Mouse (Mus musculus): ENCODE results near the gene 4930595D18Rik. TPM values are rescaled to one million over a fixed set of nuclear protein-coding genes. Genes with fewer than 3 reads are reported as not detected.

4930595D18Rik gene
- polyA plus RNA-seq, 1 experiment from 2014 or later = not detected

DNA sequence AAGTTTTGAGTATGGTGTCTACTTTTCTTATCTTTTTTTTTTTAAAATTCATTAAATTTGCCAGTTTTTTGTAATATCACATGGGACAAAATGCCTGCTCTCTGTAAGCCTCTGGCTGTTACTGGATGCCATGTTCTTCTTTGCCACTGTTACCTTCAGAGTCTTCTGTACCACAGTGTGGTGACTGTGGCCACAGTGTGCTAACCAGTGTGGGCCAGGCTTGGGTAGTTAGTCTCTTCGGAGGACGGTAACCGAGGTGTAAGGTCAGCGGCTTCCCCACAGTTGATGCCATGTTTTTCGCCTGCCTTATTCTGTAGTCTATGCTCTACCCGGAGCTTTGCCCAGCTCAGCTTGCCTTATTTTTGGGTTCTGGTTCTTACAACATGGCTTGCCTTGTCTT, 1.9 kb downstream of the 4930595D18Rik start:
- Histone ChIP-seq H3K36me3 (ENCODE audit: control insufficient read depth, insufficient read depth, low read length) (no peaks in the 10 kb centered on the region), H3K4me3 (ENCODE audit: low read length) (no peak overlapping the region), H3K9ac (ENCODE audit: low read depth, low read length) (no peak overlapping the region), H3K4me2 (replicated peaks; ENCODE audit: low read depth, low read length) (no peak overlapping the region), H3K27me3 (ENCODE audit: control insufficient read depth, insufficient read depth, low read length) (no peaks in the 10 kb centered on the region), H3K9me3 (ENCODE audit: control insufficient read depth, low read length) (no peaks in the 10 kb centered on the region), H3K4me1 (ENCODE audit: control insufficient read depth, insufficient read depth, low read length) (no peaks in the 10 kb centered on the region), H3K27ac (ENCODE audit: low read depth, low read length) (no peak overlapping the region)
- no peak for ATAC-seq (ENCODE audit: low FRiP score, low TSS enrichment)
- WGBS = 93% methylated on average over 6 of the region's 6 CpGs

DNA sequence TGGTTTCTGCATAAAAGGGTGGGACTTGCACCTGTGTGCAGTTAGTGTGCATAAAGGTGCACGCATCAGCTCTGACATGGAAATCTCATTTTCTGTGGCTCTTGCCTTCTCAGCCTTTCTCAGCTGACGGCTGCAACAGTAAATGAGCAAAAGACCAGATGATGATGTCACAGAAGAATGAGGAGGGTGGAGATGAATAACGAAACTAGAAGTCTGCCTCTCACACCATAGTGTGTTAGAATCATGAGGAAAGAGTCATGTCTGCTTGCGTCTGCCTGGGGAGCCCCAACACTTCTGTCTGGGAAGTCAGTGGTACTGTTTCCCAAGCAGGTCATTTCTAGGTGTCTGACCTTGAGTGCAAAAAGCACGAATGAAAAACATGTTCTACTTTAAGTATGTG, 2.4 kb downstream of the 4930595D18Rik start:
- Histone ChIP-seq H3K27me3 (ENCODE audit: control insufficient read depth, insufficient read depth, low read length) (no peaks in the 10 kb centered on the region), H3K4me3 (ENCODE audit: low read length) (no peak overlapping the region), H3K4me2 (replicated peaks; ENCODE audit: low read depth, low read length) (no peak overlapping the region), H3K36me3 (ENCODE audit: control insufficient read depth, insufficient read depth, low read length) (no peaks in the 10 kb centered on the region), H3K9me3 (ENCODE audit: control insufficient read depth, low read length) (no peaks in the 10 kb centered on the region), H3K9ac (ENCODE audit: low read depth, low read length) (no peak overlapping the region), H3K27ac (ENCODE audit: low read depth, low read length) (no peak overlapping the region), H3K4me1 (ENCODE audit: control insufficient read depth, insufficient read depth, low read length) (no peaks in the 10 kb centered on the region)
- ATAC-seq (ENCODE audit: low FRiP score, low TSS enrichment) = no peak
- 83% methylated on average over 5 of the region's 5 CpGs for WGBS

DNA sequence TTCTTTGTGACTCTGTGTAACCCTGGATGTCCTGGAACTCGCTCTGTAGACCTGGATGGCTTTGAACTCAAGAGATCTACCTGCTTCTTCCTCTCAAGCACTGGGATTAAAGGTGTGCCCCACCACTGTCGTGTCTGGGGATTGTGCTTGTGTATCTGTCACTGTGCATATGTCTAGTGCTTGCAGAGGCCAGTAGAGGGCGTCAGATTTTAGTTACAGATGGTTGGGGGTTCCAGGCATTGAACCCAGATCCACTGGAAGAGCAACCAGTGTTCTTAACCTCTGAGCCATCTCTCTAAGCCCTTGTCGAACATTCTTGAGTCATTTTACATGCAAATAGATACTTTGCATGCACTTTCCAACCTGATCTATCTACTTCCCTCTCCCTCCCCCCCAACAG, 5.5 kb downstream of the 4930595D18Rik start:
- no peaks in the 10 kb centered on the region for H3K27me3 ChIP-seq (ENCODE audit: control insufficient read depth, insufficient read depth, low read length)
- no peaks in the 10 kb centered on the region for H3K4me1 ChIP-seq (ENCODE audit: control insufficient read depth, insufficient read depth, low read length)
- no peak overlapping the region for H3K4me3 ChIP-seq (ENCODE audit: low read length)
- 79% methylated on average over 4 of the region's 4 CpGs for WGBS
- H3K9me3 ChIP-seq (ENCODE audit: control insufficient read depth, low read length) = no peaks in the 10 kb centered on the region
- no peaks in the 10 kb centered on the region for H3K36me3 ChIP-seq (ENCODE audit: control insufficient read depth, insufficient read depth, low read length)
- H3K9ac ChIP-seq (ENCODE audit: low read depth, low read length) = no peak overlapping the region
- H3K27ac ChIP-seq (ENCODE audit: low read depth, low read length) = no peak overlapping the region
- no peak overlapping the region for H3K4me2 ChIP-seq (replicated peaks; ENCODE audit: low read depth, low read length)
- ATAC-seq (ENCODE audit: low FRiP score, low TSS enrichment) = no peak

GRCm38 (mm10) chr12:111168891-111169290, 15.4 kb downstream of the 4930595D18Rik start:
- Histone ChIP-seq H3K4me3 (ENCODE audit: low read length) (no peak overlapping the region), H3K9me3 (ENCODE audit: control insufficient read depth, low read length) (no peaks in the 10 kb centered on the region), H3K4me2 (replicated peaks; ENCODE audit: low read depth, low read length) (no peak overlapping the region), H3K4me1 (ENCODE audit: control insufficient read depth, insufficient read depth, low read length) (peaks cover 10% of the 10 kb centered on the region; the same call in 1 of the 2 replicates), H3K27ac (ENCODE audit: low read depth, low read length) (no peak overlapping the region), H3K27me3 (ENCODE audit: control insufficient read depth, insufficient read depth, low read length) (no peaks in the 10 kb centered on the region), H3K9ac (ENCODE audit: low read depth, low read length) (no peak overlapping the region), H3K36me3 (ENCODE audit: control insufficient read depth, insufficient read depth, low read length) (peaks cover 2% of the 10 kb centered on the region; the same call in 1 of the 2 replicates)
- no peak for ATAC-seq (ENCODE audit: low FRiP score, low TSS enrichment)
- 93% methylated on average over 4 of the region's 4 CpGs for WGBS

- H3K4me2 ChIP-seq (replicated peaks; ENCODE audit: low read depth, low read length) = peak overlapping the region; percentile 85
- H3K27me3 ChIP-seq (ENCODE audit: control insufficient read depth, insufficient read depth, low read length) = no peaks in the 10 kb centered on the region
- WGBS = under 1% methylated on average over 39 of the region's 48 CpGs
- peak overlapping the region; percentile 56 for H3K27ac ChIP-seq (ENCODE audit: low read depth, low read length)
- ATAC-seq (ENCODE audit: low FRiP score, low TSS enrichment) = peak; percentile 29
- peaks cover 16% of the 10 kb centered on the region; the same call in 1 of the 2 replicates for H3K4me1 ChIP-seq (ENCODE audit: control insufficient read depth, insufficient read depth, low read length)
- H3K4me3 ChIP-seq (ENCODE audit: low read length) = peak overlapping the region; percentile 71
- peak overlapping the region; percentile 79 for H3K9ac ChIP-seq (ENCODE audit: low read depth, low read length)
- H3K9me3 ChIP-seq (ENCODE audit: control insufficient read depth, low read length) = no peaks in the 10 kb centered on the region
- H3K36me3 ChIP-seq (ENCODE audit: control insufficient read depth, insufficient read depth, low read length) = peaks cover under 1% of the 10 kb centered on the region; the same call in 1 of the 2 replicates
Measured at GRCm38 (mm10) chr12:111166681-111167289, 17.5 kb downstream of the 4930595D18Rik start.

DNA sequence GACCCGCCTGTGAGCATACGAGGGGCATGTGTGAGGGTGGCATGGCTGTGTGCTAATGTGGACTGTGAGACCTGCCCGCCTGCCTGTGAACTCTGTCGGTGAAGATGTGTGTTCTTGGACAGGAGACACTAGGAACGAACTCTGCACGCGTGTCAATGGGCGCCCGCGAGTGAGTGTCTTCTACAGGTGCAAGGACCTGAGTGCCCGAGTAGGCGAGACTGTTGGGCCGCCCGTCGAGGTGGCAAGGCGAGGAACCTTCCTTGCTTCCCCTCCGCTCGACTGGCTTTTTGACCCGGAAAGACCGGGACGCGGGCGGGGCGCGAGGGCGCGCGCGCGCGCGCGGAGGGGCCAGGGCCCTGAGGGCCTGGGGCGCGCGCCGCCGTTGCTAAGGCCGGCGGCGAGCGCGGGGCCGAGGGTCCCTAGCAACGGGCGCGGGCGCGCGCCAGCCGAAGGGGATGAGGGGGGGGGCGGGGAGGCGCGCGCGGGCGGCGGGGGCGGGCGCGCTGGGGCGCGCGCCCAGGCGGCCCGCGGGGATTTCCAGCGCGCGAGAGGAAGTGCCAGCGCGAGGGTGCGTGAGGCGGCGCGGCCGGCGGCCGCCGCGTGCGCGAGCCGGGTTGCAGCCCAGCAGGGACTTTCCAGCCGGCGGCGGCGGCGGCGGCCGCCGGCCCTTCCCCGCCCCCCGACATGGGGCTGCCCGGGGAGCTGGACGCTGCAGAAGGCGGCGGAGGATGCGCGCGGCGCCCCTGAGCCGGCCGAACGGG, 18.3 kb downstream of the 4930595D18Rik start, which contains the start of gene Traf3:
TSS of gene Traf3 (plus strand) at position 540 of the 761 bp plus-strand sequence.
- Histone ChIP-seq H3K36me3 (ENCODE audit: control insufficient read depth, insufficient read depth, low read length) (no peaks in the 10 kb centered on the region), H3K4me1 (ENCODE audit: control insufficient read depth, insufficient read depth, low read length) (peaks cover 16% of the 10 kb centered on the region; the same call in 1 of the 2 replicates), H3K4me2 (replicated peaks; ENCODE audit: low read depth, low read length) (peak within 1 kb of the TSS; percentile 85), H3K9me3 (ENCODE audit: control insufficient read depth, low read length) (no peaks in the 10 kb centered on the region), H3K27me3 (ENCODE audit: control insufficient read depth, insufficient read depth, low read length) (no peaks in the 10 kb centered on the region), H3K27ac (ENCODE audit: low read depth, low read length) (peak within 1 kb of the TSS; percentile 56), H3K4me3 (ENCODE audit: low read length) (peak within 1 kb of the TSS; percentile 71), H3K9ac (ENCODE audit: low read depth, low read length) (peak within 1 kb of the TSS; percentile 79)
- peak; percentile 65 for ATAC-seq (ENCODE audit: low FRiP score, low TSS enrichment)
- WGBS = 7% methylated on average over 64 of the region's 105 CpGs

- no peaks in the 10 kb centered on the region for H3K36me3 ChIP-seq (ENCODE audit: control insufficient read depth, insufficient read depth, low read length)
- peak overlapping the region; percentile 3; the same call in 1 of the 2 replicates for H3K27ac ChIP-seq (ENCODE audit: low read depth, low read length)
- no peak overlapping the region for H3K9ac ChIP-seq (ENCODE audit: low read depth, low read length)
- H3K27me3 ChIP-seq (ENCODE audit: control insufficient read depth, insufficient read depth, low read length) = no peaks in the 10 kb centered on the region
- H3K4me1 ChIP-seq (ENCODE audit: control insufficient read depth, insufficient read depth, low read length) = peaks cover 17% of the 10 kb centered on the region
- no peak overlapping the region for H3K4me2 ChIP-seq (replicated peaks; ENCODE audit: low read depth, low read length)
- H3K4me3 ChIP-seq (ENCODE audit: low read length) = peak overlapping the region; percentile 71; the same call in 1 of the 2 replicates
- ATAC-seq (ENCODE audit: low FRiP score, low TSS enrichment) = peak; percentile 14
- WGBS = 67% methylated on average over 10 of the region's 10 CpGs
- H3K9me3 ChIP-seq (ENCODE audit: control insufficient read depth, low read length) = no peaks in the 10 kb centered on the region
Measured at GRCm38 (mm10) chr12:111165146-111165812, 19.0 kb downstream of the 4930595D18Rik start.

- WGBS = 2% methylated on average over 13 of the region's 13 CpGs
- H3K4me1 ChIP-seq (ENCODE audit: control insufficient read depth, insufficient read depth, low read length) = peaks cover 24% of the 10 kb centered on the region
- peak; percentile 82 for ATAC-seq (ENCODE audit: low FRiP score, low TSS enrichment)
Measured at GRCm38 (mm10) chr12:111164310-111164751, 20.0 kb downstream of the 4930595D18Rik start.

More at GRCm38 (mm10) chr12:111164310-111164751, 20.0 kb downstream of the 4930595D18Rik start:
- Histone ChIP-seq H3K27me3 (ENCODE audit: control insufficient read depth, insufficient read depth, low read length) (no peaks in the 10 kb centered on the region), H3K36me3 (ENCODE audit: control insufficient read depth, insufficient read depth, low read length) (no peaks in the 10 kb centered on the region), H3K9ac (ENCODE audit: low read depth, low read length) (peak overlapping the region; percentile 47), H3K9me3 (ENCODE audit: control insufficient read depth, low read length) (no peaks in the 10 kb centered on the region), H3K4me3 (ENCODE audit: low read length) (peak overlapping the region; percentile 6), H3K27ac (ENCODE audit: low read depth, low read length) (peak overlapping the region; percentile 64; the same call in 1 of the 2 replicates), H3K4me2 (replicated peaks; ENCODE audit: low read depth, low read length) (peak overlapping the region; percentile 52)
